Mouse (Mus musculus) limb, embryonic 12.5 days (tissue): ENCODE measurements around the gene Lama2. TPM values are rescaled to one million over a fixed set of nuclear protein-coding genes. Genes with fewer than 3 reads are reported as not detected.

ENCODE experiments used
- ATAC-seq: fragments of 200-750 bp; cut with Nextera tagmentation; 2 replicates; pipeline ENCODE4 v1.8.0; 2017; ENCODE audit warnings: low read depth, moderate TSS enrichment; ENCODE audit not compliant: insufficient number of reproducible peaks, insufficient read depth, low FRiP score, low TSS enrichment
- H3K27ac ChIP-seq: fragments of 300-500 bp; sonication (generic); 2 replicates; pipeline ENCODE4 v1.5.1; 2016; ENCODE audit warnings: mild to moderate bottlenecking, moderate library complexity
- H3K27me3 ChIP-seq: fragments of 300-500 bp; sonication (generic); 2 replicates; pipeline ENCODE4 v1.6.1; 2016; ENCODE audit warnings: mild to moderate bottlenecking, moderate library complexity
- H3K36me3 ChIP-seq: fragments of 300-500 bp; sonication (generic); 2 replicates; pipeline ENCODE4 v1.6.1; 2016; ENCODE audit warnings: mild to moderate bottlenecking, moderate library complexity
- H3K4me1 ChIP-seq: fragments of 300-500 bp; sonication (generic); replicated peaks from 2 replicates; pipeline ENCODE4 v1.6.1; 2016
- H3K4me2 ChIP-seq: fragments of 300-500 bp; sonication (generic); 2 replicates; pipeline ENCODE4 v1.6.1; 2016; ENCODE audit warnings: mild to moderate bottlenecking, moderate library complexity
- H3K4me3 ChIP-seq: fragments of 300-500 bp; sonication (generic); replicated peaks from 2 replicates; pipeline ENCODE4 v1.5.1; 2016; ENCODE audit warnings: mild to moderate bottlenecking
- H3K9ac ChIP-seq: fragments of 300-500 bp; sonication (generic); replicated peaks from 2 replicates; pipeline ENCODE4 v1.6.1; 2016; ENCODE audit warnings: mild to moderate bottlenecking, moderate library complexity
- H3K9me3 ChIP-seq: fragments of 300-500 bp; sonication (generic); 2 replicates; pipeline ENCODE4 v1.6.1; 2016; ENCODE audit warnings: mild to moderate bottlenecking, moderate library complexity
- whole genome bisulfite sequencing: fragments of 180-500 bp; shearing (Covaris S2); methylation state at CpG from one replicate; pipeline ENCODE4 v1.1.7; 2016; 5-methylcytosine and 5-hydroxymethylcytosine counted together
- polyA plus RNA-seq: library from polyadenylated mRNA; unstranded; fragments of >200 nt; fragmentation: Nextera tagmentation; extraction: Ambion mirVana; gene quantifications from 2 replicates; pipeline ENCODE4 v1.2.1, GENCODE M21; 2016

The Lama2 gene
- polyA plus RNA-seq, 1 experiment from 2014 or later = 13.3 TPM

DNA sequence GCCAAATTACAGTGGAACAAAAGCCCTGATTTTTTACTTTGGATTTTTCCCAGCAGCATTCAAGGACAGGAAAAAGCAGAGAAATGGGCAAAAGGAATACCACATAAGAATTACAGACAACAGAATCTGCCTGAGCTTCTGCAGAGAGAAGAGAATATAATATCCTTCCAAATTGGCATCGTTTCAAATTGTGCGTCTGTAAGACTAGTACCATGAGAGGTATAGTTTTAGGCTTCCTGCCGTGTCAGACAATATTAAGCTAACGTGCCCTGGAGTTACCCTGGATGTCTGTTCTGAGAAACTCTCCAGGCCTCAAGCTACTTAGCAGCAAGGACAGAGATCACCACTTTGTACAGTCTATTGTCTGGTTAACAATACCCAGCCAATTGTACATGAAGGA, 384.8 kb downstream of the Lama2 start:
- 60% methylated on average over 4 of the region's 4 CpGs for WGBS

DNA sequence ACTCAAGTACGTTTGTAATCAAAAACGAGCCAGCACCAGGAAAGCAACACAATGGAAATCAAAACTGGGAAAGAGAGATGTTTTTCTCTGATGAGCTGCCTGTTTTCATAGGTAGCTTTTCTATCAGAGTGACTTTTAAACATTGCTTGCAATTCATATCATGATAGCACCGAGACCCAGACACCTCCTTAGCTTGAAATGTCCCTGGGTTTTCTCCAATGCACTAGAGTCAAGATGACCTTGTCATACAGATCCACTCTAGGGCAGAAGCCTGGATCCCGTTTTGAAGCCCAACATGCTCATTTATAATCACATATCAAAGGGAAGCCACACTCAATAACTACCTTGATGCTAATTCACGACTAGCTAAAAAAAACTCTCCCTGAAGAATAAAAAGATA, 386.0 kb downstream of the Lama2 start:
- H3K27ac ChIP-seq = no peak overlapping the region
- no peaks in the 10 kb centered on the region for H3K27me3 ChIP-seq
- ATAC-seq = no peak
- H3K9me3 ChIP-seq = no peaks in the 10 kb centered on the region
- H3K4me2 ChIP-seq = no peak overlapping the region
- no peak overlapping the region for H3K9ac ChIP-seq
- H3K36me3 ChIP-seq = no peaks in the 10 kb centered on the region
- no peak overlapping the region for H3K4me3 ChIP-seq
- 80% methylated on average over 5 of the region's 5 CpGs for WGBS
- H3K4me1 ChIP-seq = no peaks in the 10 kb centered on the region

More for the DNA sequence above, 384.8 kb downstream of the Lama2 start:
- H3K4me3 ChIP-seq = no peak overlapping the region
- H3K27me3 ChIP-seq = no peaks in the 10 kb centered on the region
- no peaks in the 10 kb centered on the region for H3K9me3 ChIP-seq
- H3K4me1 ChIP-seq = no peaks in the 10 kb centered on the region
- H3K9ac ChIP-seq = no peak overlapping the region
- no peak overlapping the region for H3K27ac ChIP-seq
- no peak for ATAC-seq
- H3K36me3 ChIP-seq = no peaks in the 10 kb centered on the region
- no peak overlapping the region for H3K4me2 ChIP-seq

DNA sequence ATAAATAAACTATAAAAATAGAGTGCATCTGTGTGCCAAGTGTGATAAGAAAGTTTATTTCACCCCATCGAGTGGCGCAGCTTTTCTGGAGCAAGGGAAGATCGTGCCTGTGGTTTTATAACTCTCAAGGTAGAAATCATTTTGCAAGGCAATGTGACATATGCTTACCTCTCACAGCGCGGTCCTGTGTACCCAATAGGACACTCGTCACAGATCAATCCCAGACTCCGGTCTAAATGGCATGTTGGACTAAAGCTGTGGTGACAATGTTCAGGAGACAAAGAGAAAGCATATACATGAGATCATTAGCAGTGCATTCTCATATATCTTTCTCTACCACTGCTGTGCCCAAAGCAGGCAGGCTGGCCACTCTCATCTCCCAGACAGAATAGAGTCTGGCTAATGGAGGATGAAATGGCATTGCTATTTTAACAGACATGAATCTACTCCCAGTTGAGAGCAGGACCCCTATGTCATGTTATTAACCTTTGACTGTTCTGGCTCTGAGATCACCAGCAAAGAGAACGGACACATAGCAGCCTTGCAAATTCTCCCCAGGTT, 395.7 kb downstream of the Lama2 start:
- H3K27me3 ChIP-seq = no peaks in the 10 kb centered on the region
- H3K9me3 ChIP-seq = no peaks in the 10 kb centered on the region
- 73% methylated on average over 8 of the region's 8 CpGs for WGBS
- H3K36me3 ChIP-seq = no peaks in the 10 kb centered on the region
- ATAC-seq = no peak
- no peaks in the 10 kb centered on the region for H3K4me1 ChIP-seq
- no peak overlapping the region for H3K4me3 ChIP-seq
- no peak overlapping the region for H3K27ac ChIP-seq
- H3K4me2 ChIP-seq = no peak overlapping the region
- no peak overlapping the region for H3K9ac ChIP-seq

DNA sequence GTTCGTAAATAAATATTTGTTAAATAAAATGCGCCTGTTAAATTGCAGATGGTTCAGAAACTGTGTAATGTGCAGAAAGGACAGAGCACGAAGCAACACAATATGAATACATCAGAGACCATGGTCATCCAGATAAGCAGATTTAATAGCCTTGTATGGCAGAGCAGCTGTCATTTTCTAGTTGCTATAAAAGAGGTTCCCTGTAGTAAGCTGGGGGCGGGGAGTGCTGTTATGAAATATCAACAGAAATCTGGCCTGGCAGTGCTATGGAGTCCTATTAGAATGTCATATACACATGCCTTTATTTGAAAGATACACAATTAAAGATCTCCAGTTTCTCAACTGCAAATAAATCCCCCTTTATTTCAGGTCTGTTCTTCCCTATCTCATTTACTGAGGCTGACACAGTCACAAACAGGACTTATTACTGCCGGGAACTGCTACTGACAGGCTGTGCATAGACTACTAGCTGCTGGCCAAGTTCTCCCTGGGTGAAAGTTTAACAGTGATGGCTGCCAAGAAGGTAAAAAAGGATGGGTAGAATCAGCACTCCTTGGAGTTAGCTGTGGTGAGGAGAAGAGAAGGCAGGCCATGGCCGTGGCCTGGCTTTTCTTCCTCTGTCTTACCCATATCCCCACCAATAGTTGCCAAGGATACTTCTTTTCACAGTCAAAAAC, 396.8 kb downstream of the Lama2 start:
- WGBS = 77% methylated on average over 6 of the region's 6 CpGs
- H3K4me2 ChIP-seq = no peak overlapping the region
- no peak for ATAC-seq

DNA sequence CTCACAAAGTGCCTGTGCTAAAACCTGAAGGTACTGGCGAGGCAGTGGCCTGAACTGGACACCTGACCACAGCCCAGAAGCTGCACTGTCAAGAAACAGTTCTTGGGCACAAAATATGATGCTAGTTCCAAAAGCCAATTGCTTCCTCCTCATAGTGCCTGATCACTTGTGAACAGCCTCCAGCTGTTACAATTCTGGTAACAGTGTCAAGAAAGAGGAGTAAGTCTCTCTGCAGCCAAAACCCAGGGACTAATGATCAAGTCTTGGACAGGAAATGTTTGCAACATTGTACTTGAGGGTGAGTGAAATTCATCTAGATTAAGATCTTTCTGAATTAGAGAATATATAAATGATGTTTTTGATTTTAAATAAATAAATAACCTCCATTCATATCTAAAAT, 399.9 kb downstream of the Lama2 start:
- no peak overlapping the region for H3K4me2 ChIP-seq
- no peak overlapping the region for H3K27ac ChIP-seq
- no peaks in the 10 kb centered on the region for H3K4me1 ChIP-seq
- no peaks in the 10 kb centered on the region for H3K9me3 ChIP-seq
- no peaks in the 10 kb centered on the region for H3K27me3 ChIP-seq
- H3K36me3 ChIP-seq = no peaks in the 10 kb centered on the region
- ATAC-seq = no peak
- no peak overlapping the region for H3K9ac ChIP-seq
- WGBS = 67% methylated on average over 1 of the region's 1 CpGs
- no peak overlapping the region for H3K4me3 ChIP-seq

More for the DNA sequence above, 396.8 kb downstream of the Lama2 start:
- no peaks in the 10 kb centered on the region for H3K27me3 ChIP-seq
- no peak overlapping the region for H3K9ac ChIP-seq
- H3K36me3 ChIP-seq = no peaks in the 10 kb centered on the region
- no peaks in the 10 kb centered on the region for H3K9me3 ChIP-seq
- H3K27ac ChIP-seq = no peak overlapping the region
- H3K4me1 ChIP-seq = no peaks in the 10 kb centered on the region
- H3K4me3 ChIP-seq = no peak overlapping the region

DNA sequence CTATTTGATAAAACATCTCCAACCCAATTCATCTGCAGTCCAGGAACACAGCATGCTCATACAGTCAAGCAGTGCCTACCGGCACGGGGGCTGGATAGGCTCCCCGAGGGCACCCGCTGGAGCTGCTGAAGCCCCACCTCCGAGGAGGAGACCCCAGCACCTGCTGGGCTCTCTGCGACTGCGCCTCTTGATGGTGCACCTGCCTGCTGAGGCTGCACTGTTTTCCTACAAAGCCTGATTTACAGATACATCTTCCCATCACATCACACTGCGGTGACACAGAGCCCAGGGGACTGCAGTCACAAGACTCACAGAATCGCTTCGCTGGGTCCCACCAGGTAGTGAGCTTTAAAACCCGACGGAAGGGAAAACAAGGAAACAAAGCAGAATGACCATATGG, 412.2 kb downstream of the Lama2 start:
- H3K36me3 ChIP-seq = no peaks in the 10 kb centered on the region
- no peaks in the 10 kb centered on the region for H3K9me3 ChIP-seq
- H3K4me3 ChIP-seq = no peak overlapping the region
- no peak overlapping the region for H3K9ac ChIP-seq
- H3K27me3 ChIP-seq = peaks cover 7% of the 10 kb centered on the region; the same call in 1 of the 2 replicates
- ATAC-seq = no peak
- H3K4me1 ChIP-seq = no peaks in the 10 kb centered on the region
- no peak overlapping the region for H3K4me2 ChIP-seq
- H3K27ac ChIP-seq = no peak overlapping the region
- WGBS = 18% methylated on average over 12 of the region's 12 CpGs

DNA sequence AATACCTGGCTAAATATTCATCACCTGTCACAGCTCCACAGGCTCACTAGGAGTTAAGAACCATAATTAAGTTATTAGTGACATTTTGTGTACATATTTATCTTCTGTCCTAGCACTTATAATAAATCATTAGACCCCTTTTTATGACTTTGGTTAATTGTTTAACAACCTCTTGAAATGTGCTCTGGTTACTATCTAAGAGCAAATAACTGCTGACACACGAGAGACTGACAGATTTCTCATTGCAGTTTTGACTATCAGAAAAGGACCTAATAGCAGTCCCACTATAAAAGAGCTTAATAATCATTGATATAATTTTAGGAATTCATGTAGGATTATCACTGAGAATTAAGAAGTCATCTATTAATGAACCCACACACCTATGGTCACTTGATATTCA, 421.1 kb downstream of the Lama2 start:
- WGBS = 10% methylated on average over 1 of the region's 1 CpGs
- Histone ChIP-seq H3K4me2 (no peak overlapping the region), H3K9me3 (no peaks in the 10 kb centered on the region), H3K27ac (no peak overlapping the region), H3K9ac (no peak overlapping the region), H3K4me3 (no peak overlapping the region), H3K36me3 (no peaks in the 10 kb centered on the region), H3K4me1 (peaks cover 7% of the 10 kb centered on the region; the same call in 1 of the 2 replicates), H3K27me3 (no peaks in the 10 kb centered on the region)
- ATAC-seq = no peak

DNA sequence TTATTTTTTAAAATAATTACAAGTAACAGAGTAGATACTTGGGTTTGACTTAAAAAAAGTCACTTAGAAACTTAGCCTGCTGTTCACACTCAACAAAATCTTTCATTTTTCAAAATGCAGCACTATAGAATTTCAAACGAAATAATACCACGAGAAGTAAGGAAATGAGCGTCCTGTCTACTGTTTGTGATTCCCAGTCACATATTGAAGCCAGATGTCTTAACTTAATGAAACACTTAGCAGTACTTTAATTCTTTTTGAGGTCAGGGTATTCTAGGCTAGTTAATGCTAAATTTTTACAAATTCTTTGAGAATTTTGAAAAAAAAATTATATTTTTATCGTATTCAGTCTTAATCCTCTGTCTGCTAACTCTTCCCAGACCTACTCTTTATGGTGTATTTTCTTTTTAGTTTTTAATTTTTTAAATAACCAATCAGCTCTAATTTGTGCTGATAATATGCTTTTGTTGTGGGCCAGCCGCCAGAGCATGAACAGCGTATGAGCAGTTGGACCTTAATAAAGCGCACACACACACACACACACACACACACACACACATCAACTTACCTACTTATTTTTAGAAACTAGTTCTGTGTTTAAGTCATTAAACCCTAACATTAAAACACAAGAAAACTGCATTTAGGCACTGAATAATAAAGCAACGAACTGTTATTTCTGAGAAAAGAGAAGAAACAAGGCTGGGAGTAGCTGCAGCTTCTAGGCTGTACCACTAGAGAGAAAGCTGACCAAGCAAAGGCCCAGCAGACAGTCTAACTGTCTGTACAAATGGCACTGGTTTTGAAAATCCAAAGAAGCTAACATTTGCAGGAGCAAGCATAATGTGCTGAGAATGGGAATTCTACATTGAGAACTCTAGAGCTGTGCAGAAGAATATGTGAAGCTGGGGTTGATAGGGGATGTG, 425.3 kb downstream of the Lama2 start:
- Histone ChIP-seq H3K36me3 (no peaks in the 10 kb centered on the region), H3K9me3 (no peaks in the 10 kb centered on the region), H3K4me3 (no peak overlapping the region), H3K4me2 (no peak overlapping the region), H3K27ac (peak overlapping the region; percentile 64), H3K27me3 (no peaks in the 10 kb centered on the region), H3K4me1 (peaks cover 7% of the 10 kb centered on the region; the same call in 1 of the 2 replicates), H3K9ac (no peak overlapping the region)
- WGBS = 27% methylated on average over 8 of the region's 8 CpGs
- ATAC-seq = peak; percentile 81

DNA sequence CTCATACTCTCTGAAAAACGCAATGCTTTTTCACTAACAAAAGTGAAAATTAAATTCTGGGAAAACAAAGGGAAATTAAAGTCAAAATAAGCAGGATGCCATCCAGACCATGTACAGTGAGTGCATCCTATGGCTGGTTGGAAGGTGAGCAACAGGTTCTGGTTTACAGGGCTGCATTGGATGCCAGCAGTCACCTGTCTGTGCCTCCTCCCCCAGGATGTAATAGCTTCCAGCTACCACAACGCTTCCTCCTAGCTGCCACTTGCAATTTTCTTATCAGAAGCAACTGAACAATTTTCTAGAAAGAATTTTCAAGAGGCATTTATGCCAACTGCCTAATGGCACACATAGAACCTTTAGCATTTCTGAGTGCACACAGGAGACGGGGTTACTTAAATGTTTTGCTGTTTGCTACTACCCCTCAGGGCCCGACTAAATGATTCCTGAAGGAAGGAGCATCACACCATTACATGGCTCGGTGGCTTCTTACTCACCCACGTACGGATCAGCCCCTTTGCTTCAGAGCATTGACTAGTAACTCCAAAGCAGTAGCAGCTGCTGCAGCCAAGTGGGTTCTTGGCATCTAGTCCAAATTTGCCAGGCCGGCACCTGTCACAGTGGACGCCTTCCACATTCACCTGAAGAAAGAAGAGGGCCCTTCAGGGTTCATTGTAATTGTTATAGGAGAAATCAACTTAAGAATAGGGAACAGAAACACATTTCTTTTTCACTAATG, 430.8 kb downstream of the Lama2 start:
- ATAC-seq = no peak
- H3K4me3 ChIP-seq = no peak overlapping the region
- no peak overlapping the region for H3K4me2 ChIP-seq
- WGBS = 90% methylated on average over 9 of the region's 9 CpGs
- H3K27ac ChIP-seq = no peak overlapping the region
- no peaks in the 10 kb centered on the region for H3K36me3 ChIP-seq
- no peaks in the 10 kb centered on the region for H3K4me1 ChIP-seq
- no peaks in the 10 kb centered on the region for H3K27me3 ChIP-seq
- H3K9me3 ChIP-seq = no peaks in the 10 kb centered on the region
- no peak overlapping the region for H3K9ac ChIP-seq

DNA sequence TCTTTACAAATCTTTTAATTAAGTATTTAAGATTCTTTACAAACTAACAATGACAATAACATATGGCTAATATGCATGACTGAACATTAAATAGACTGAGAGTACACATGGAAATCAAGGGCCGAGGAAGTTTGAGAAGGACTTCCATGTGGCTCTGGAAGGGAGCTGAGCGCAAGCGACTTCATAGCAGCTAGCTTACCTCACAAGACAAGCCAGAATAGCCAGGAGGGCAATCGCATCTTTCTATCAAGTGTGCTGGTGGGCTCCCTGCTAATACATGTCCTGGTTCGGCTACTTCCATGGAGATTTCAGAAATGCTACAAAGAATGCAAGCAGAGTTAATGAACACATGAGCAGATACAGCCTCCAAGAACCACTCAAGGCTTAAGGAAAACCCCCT, 435.4 kb downstream of the Lama2 start:
- no peak for ATAC-seq
- Histone ChIP-seq H3K4me1 (no peaks in the 10 kb centered on the region), H3K4me2 (no peak overlapping the region), H3K4me3 (no peak overlapping the region), H3K36me3 (no peaks in the 10 kb centered on the region), H3K27ac (no peak overlapping the region), H3K27me3 (no peaks in the 10 kb centered on the region), H3K9me3 (no peaks in the 10 kb centered on the region), H3K9ac (no peak overlapping the region)
- 87% methylated on average over 5 of the region's 5 CpGs for WGBS

DNA sequence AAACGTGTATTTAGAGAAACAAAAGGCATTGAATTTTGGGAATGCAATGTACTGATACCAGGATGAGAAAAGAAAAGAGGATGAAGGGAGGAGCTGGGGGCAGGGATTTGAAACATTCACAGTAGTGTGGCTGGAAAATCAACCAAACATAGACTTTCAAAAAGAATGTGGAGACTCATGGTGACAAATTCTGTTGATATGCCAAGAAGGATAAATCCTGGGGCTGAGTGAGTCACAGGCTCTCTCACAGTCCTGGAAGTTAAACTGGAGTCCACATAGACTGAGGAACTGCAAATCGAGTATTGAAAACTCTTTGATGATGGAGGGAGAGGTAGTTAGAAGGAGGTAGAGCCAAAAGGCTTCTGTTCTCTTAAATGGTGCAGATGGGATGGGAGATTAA, 445.3 kb downstream of the Lama2 start:
- Histone ChIP-seq H3K27me3 (no peaks in the 10 kb centered on the region; the same call in 1 of the 2 replicates), H3K9ac (no peak overlapping the region), H3K4me1 (no peaks in the 10 kb centered on the region), H3K4me2 (no peak overlapping the region), H3K36me3 (no peaks in the 10 kb centered on the region), H3K9me3 (no peaks in the 10 kb centered on the region), H3K4me3 (no peak overlapping the region), H3K27ac (no peak overlapping the region)
- WGBS = 71% methylated on average over 2 of the region's 2 CpGs
- ATAC-seq = no peak
